Mouse (Mus musculus) embryonic facial prominence, embryonic 10.5 days (tissue): Measurements from ENCODE around the gene Tgfb1i1. TPM values are rescaled to one million over a fixed set of nuclear protein-coding genes. Genes with fewer than 3 reads are reported as not detected.
A peak's percentile ranks its signal among the peaks of the same experiment; 100 is the strongest.

Source experiments
- DNase-seq: peaks from one replicate; pipeline ENCODE4 v3.0.0-alpha.2; 2017; ENCODE audit warnings: low spot score
- H3K27ac ChIP-seq: fragments of 300-500 bp; sonication (generic); replicated peaks from 2 replicates; pipeline ENCODE4 v1.5.1; 2016; ENCODE audit warnings: mild to moderate bottlenecking
- H3K27me3 ChIP-seq: fragments of 300-500 bp; sonication (generic); replicated peaks from 2 replicates; pipeline ENCODE4 v1.6.1; 2016; ENCODE audit warnings: low read depth, mild to moderate bottlenecking; ENCODE audit not compliant: poor library complexity, severe bottlenecking
- H3K36me3 ChIP-seq: fragments of 300-500 bp; sonication (generic); replicated peaks from 2 replicates; pipeline ENCODE4 v1.6.1; 2016; ENCODE audit warnings: mild to moderate bottlenecking, moderate library complexity
- H3K4me1 ChIP-seq: fragments of 300-500 bp; sonication (generic); 2 replicates; pipeline ENCODE4 v1.6.1; 2016
- H3K4me3 ChIP-seq: fragments of 300-500 bp; sonication (generic); 2 replicates; pipeline ENCODE4 v1.5.1; 2016; ENCODE audit warnings: mild to moderate bottlenecking, moderate library complexity
- H3K9me3 ChIP-seq: fragments of 300-500 bp; sonication (generic); 2 replicates; pipeline ENCODE4 v1.6.1; 2016; ENCODE audit warnings: mild to moderate bottlenecking
- WGBS: fragments of 180-500 bp; shearing (Covaris S2); methylation state at CpG from one replicate; pipeline ENCODE4 v1.1.7; 2016; 5-methylcytosine and 5-hydroxymethylcytosine counted together
- polyA plus RNA-seq: library from polyadenylated mRNA; unstranded; fragments of >200 nt; fragmentation: Nextera tagmentation; extraction: Ambion mirVana; gene quantifications from 2 replicates; pipeline ENCODE4 v1.2.1, GENCODE M21; 2016

Gene Tgfb1i1
- polyA plus RNA-seq, 1 experiment from 2014 or later, result 23.6 TPM

- H3K4me3 ChIP-seq, result peak overlapping the region; percentile 78
- no peaks in the 10 kb centered on the region for H3K27me3 ChIP-seq
- 93% methylated on average over 13 of the region's 13 CpGs for WGBS
- H3K9me3 ChIP-seq, result no peaks in the 10 kb centered on the region
- H3K27ac ChIP-seq, result peak overlapping the region; percentile 98; the same call in 1 of the 2 replicates
- DNase-seq, result no peak
- peaks cover 28% of the 10 kb centered on the region for H3K36me3 ChIP-seq
- H3K4me1 ChIP-seq, result peaks cover 29% of the 10 kb centered on the region
These were observed 10.2 kb upstream of the Tgfb1i1 start for GRCm38 (mm10) chr7:128236426-128236825.

GRCm38 (mm10) chr7:128236856-128237592 is 9.6 kb upstream of the Tgfb1i1 start, which contains the start of gene Armc5:
TSS of gene Armc5 (plus strand) at chr7:128237342.
- peaks cover 32% of the 10 kb centered on the region for H3K4me1 ChIP-seq
- peaks cover 34% of the 10 kb centered on the region for H3K36me3 ChIP-seq
- no peaks in the 10 kb centered on the region for H3K9me3 ChIP-seq
- H3K27ac ChIP-seq, result peak within 1 kb of the TSS; percentile 98
- H3K4me3 ChIP-seq, result peak within 1 kb of the TSS; percentile 78
- 26% methylated on average over 37 of the region's 37 CpGs for WGBS
- peak; percentile 90 for DNase-seq
- H3K27me3 ChIP-seq, result no peaks in the 10 kb centered on the region

GRCm38 (mm10) chr7:128237593-128237926 is 9.1 kb upstream of the Tgfb1i1 start:
- Histone ChIP-seq H3K36me3 (peaks cover 39% of the 10 kb centered on the region), H3K9me3 (no peaks in the 10 kb centered on the region), H3K27ac (peak overlapping the region; percentile 98), H3K27me3 (no peaks in the 10 kb centered on the region), H3K4me3 (peak overlapping the region; percentile 78), H3K4me1 (peaks cover 36% of the 10 kb centered on the region)
- no peak for DNase-seq
- WGBS, result under 1% methylated on average over 25 of the region's 25 CpGs

DNA sequence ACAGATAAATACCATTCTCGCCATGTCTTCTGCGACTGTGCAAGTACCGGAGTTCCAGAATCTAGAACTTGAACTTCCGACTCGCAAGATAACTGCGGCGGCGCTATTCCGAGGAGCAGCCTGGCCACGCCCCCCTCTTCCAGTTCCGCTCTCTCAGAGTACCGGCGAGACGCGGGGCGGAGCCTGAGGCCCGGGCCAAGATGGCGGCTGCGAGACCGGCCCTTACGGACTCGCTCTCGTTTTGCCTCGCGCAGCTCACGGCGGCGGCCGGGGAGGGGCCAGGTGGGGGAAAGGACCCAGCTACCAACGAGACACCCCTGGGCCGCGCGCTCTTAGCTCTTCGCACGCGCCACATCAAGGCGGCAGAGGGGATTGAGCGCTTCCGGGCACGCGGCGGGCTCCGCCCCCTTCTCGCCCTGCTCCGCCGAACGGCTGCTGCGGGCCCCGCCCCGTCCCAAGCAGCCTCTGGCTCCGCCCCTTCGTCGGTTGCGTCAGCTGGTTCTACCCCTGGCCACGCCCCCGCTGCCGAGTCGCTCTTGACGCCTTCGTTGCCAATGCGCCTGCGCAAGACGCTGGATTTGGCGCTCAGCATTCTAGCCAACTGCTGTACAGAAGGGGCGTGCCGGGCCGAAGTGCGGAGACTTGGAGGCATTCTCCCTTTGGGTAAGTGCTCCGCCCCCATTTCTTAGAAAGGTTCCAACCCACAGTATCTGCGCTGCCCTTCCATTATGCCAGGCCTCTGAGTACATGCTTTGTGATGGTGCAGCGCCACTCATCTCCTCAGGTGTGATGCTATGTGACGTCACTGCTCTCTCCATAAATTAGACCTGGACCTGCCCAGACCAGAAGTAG is 8.5 kb upstream of the Tgfb1i1 start, which contains the start of gene 9130023H24Rik:
Gene 9130023H24Rik, minus strand, starts transcription at position 105 of the 852 bp plus-strand sequence.
- H3K27me3 ChIP-seq, result no peaks in the 10 kb centered on the region
- peak within 1 kb of the TSS; percentile 98 for H3K27ac ChIP-seq
- peaks cover 41% of the 10 kb centered on the region for H3K4me1 ChIP-seq
- peak within 1 kb of the TSS; percentile 78 for H3K4me3 ChIP-seq
- WGBS, result under 1% methylated on average over 72 of the region's 72 CpGs
- no peaks in the 10 kb centered on the region for H3K9me3 ChIP-seq
- peak; percentile 100 for DNase-seq
- peaks cover 45% of the 10 kb centered on the region for H3K36me3 ChIP-seq

- peak; percentile 54 for DNase-seq
- WGBS, result 25% methylated on average over 4 of the region's 4 CpGs
- peak overlapping the region; percentile 98 for H3K27ac ChIP-seq
These were observed 7.6 kb upstream of the Tgfb1i1 start for GRCm38 (mm10) chr7:128238991-128239390.

GRCm38 (mm10) chr7:128240131-128240784 is 6.4 kb upstream of the Tgfb1i1 start:
- 94% methylated on average over 27 of the region's 27 CpGs for WGBS
- Histone ChIP-seq H3K36me3 (peaks cover 62% of the 10 kb centered on the region), H3K27me3 (no peaks in the 10 kb centered on the region), H3K9me3 (no peaks in the 10 kb centered on the region), H3K4me3 (no peak overlapping the region), H3K4me1 (peaks cover 57% of the 10 kb centered on the region), H3K27ac (peak overlapping the region; percentile 32; the same call in 1 of the 2 replicates)
- no peak for DNase-seq

More at GRCm38 (mm10) chr7:128238991-128239390, 7.6 kb upstream of the Tgfb1i1 start:
- peaks cover 46% of the 10 kb centered on the region for H3K4me1 ChIP-seq
- no peaks in the 10 kb centered on the region for H3K27me3 ChIP-seq
- H3K36me3 ChIP-seq, result peaks cover 49% of the 10 kb centered on the region
- H3K4me3 ChIP-seq, result peak overlapping the region; percentile 78
- H3K9me3 ChIP-seq, result no peaks in the 10 kb centered on the region

DNA sequence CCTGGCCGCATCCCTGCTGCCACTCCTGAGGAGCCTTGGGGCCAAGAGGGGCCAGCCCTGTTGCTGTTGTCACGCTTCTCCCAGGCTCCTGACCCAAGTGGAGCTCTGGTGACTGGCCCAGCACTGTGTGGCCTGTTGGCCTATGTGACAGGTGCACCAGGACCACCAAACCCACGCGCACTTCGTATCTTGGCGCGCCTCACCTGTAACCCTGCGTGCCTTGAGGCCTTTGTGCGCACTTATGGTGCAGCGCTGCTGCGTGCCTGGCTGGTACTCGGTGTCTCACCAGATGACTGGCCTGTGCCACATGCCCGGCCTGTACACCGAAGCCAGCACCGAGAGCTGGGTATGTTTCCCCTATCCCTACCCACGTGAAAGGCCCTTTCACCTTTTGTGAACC is 4.3 kb upstream of the Tgfb1i1 start:
- Histone ChIP-seq H3K9me3 (no peaks in the 10 kb centered on the region), H3K27ac (no peak overlapping the region), H3K36me3 (peaks cover 53% of the 10 kb centered on the region), H3K4me3 (no peak overlapping the region), H3K4me1 (peaks cover 65% of the 10 kb centered on the region), H3K27me3 (peaks cover 7% of the 10 kb centered on the region)
- DNase-seq, result no peak
- WGBS, result 94% methylated on average over 16 of the region's 16 CpGs

GRCm38 (mm10) chr7:128243921-128244320 is 2.7 kb upstream of the Tgfb1i1 start:
- H3K36me3 ChIP-seq, result peaks cover 53% of the 10 kb centered on the region

DNA sequence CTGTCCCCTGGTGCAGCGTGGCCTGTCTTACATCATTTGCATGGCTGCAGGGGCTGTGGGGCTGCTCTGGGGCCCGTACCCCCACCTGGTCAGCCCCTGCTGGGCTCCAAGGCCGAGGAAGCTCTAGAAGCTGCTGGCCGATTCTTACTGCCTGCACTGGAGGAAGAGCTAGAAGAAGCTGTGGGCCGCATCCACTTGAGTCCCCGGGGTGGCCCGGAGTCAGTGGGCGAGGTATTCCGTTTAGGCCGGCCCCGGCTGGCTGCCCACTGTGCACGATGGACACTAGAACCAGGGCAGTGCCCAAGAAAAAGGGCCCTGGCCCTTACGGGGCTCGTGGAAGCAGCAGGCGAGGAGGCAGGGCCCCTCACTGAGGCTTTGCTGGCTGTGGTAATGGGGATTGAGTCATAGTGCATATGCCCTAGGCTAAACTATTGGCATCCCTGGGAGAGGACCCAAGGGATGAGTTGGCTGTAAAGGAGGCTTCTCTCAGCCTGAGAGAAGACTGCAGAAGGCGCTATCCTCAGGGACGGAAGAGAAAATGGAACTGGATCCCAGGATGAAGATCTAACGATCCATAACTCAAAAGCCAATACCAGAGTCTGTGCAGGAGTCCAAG is 2.1 kb upstream of the Tgfb1i1 start:
- H3K4me3 ChIP-seq, result no peak overlapping the region
- H3K27ac ChIP-seq, result peak overlapping the region; percentile 72; the same call in 1 of the 2 replicates
- no peaks in the 10 kb centered on the region for H3K9me3 ChIP-seq
- 84% methylated on average over 18 of the region's 18 CpGs for WGBS
- peaks cover 22% of the 10 kb centered on the region for H3K27me3 ChIP-seq
- no peak for DNase-seq
- peaks cover 66% of the 10 kb centered on the region for H3K4me1 ChIP-seq
- peaks cover 56% of the 10 kb centered on the region for H3K36me3 ChIP-seq

More at GRCm38 (mm10) chr7:128243921-128244320, 2.7 kb upstream of the Tgfb1i1 start:
- Histone ChIP-seq H3K27me3 (peaks cover 18% of the 10 kb centered on the region), H3K4me1 (peaks cover 68% of the 10 kb centered on the region), H3K9me3 (no peaks in the 10 kb centered on the region), H3K4me3 (no peak overlapping the region), H3K27ac (peak overlapping the region; percentile 72)
- 43% methylated on average over 10 of the region's 10 CpGs for WGBS
- peak; percentile 39 for DNase-seq

DNA sequence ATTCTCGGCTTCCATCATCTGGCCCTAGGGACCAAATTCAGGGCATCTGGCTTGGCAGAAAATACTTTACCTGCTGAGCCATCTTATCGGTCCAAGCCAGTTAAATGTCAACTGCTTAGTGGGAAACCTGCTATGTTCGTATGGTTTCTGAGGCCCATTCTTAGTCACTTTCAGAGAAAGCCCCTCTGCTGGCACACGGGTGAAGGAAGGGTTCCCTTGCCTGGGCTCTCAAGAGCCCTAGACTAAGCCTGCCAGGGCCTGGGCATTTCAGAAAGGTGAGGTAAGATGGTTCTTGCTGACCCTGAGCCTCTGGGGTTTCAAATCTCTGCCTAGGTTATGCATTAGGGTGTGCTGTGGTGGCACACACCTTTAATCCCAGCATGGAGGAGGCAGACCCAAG is 1.1 kb upstream of the Tgfb1i1 start:
- H3K27me3 ChIP-seq, result peaks cover 28% of the 10 kb centered on the region
- peaks cover 58% of the 10 kb centered on the region for H3K4me1 ChIP-seq
- H3K27ac ChIP-seq, result no peak overlapping the region
- no peak for DNase-seq
- no peaks in the 10 kb centered on the region for H3K9me3 ChIP-seq
- 85% methylated on average over 4 of the region's 4 CpGs for WGBS
- no peak overlapping the region for H3K4me3 ChIP-seq
- H3K36me3 ChIP-seq, result peaks cover 50% of the 10 kb centered on the region

GRCm38 (mm10) chr7:128247443-128247842 is 831 bp downstream of the Tgfb1i1 start:
- Histone ChIP-seq H3K27ac (peak overlapping the region; percentile 83), H3K9me3 (no peaks in the 10 kb centered on the region), H3K4me3 (peak overlapping the region; percentile 62), H3K27me3 (peaks cover 41% of the 10 kb centered on the region), H3K4me1 (peaks cover 57% of the 10 kb centered on the region), H3K36me3 (peaks cover 31% of the 10 kb centered on the region)
- peak; percentile 85 for DNase-seq
- 1% methylated on average over 13 of the region's 13 CpGs for WGBS
